Mouse (Mus musculus) left cerebral cortex, adult 18-20 months (tissue): ENCODE measurements around the gene Pdik1l. TPM values are rescaled to one million over a fixed set of nuclear protein-coding genes. Genes with fewer than 3 reads are reported as not detected.

Source experiments
- DNase-seq, 2 experiments: peaks; one replicate each; pipeline ENCODE4 v3.0.0; 2021 to 2022; ENCODE audit warnings: low spot score in 2 of 2, mixed read lengths in 1 of 2
- long read RNA-seq, 2 experiments: library from polyadenylated mRNA; stranded (forward); transcript quantifications; one replicate each; pipeline ENCODE4 v2.0.0; 2021
- total RNA-seq, 2 experiments: library from RNA; stranded (reverse); gene quantifications; 2 replicates each; pipeline ENCODE4 v1.2.3; 2021

Pdik1l gene
- total RNA-seq, result 10 to 100 TPM; 18.7 to 24.4 TPM
- long read RNA-seq, experiment 1, full-length matches to known transcripts, result 9 of 12 reads
- long read RNA-seq, experiment 1, partial matches to known transcripts, result 0 of 12 reads
- long read RNA-seq, experiment 1, other reads (novel, unspliced or antisense), result 3 of 12 reads
- long read RNA-seq, experiment 2, full-length matches to known transcripts, result 6 of 7 reads
- long read RNA-seq, experiment 2, partial matches to known transcripts, result 0 of 7 reads
- long read RNA-seq, experiment 2, other reads (novel, unspliced or antisense), result 1 of 7 reads

DNA sequence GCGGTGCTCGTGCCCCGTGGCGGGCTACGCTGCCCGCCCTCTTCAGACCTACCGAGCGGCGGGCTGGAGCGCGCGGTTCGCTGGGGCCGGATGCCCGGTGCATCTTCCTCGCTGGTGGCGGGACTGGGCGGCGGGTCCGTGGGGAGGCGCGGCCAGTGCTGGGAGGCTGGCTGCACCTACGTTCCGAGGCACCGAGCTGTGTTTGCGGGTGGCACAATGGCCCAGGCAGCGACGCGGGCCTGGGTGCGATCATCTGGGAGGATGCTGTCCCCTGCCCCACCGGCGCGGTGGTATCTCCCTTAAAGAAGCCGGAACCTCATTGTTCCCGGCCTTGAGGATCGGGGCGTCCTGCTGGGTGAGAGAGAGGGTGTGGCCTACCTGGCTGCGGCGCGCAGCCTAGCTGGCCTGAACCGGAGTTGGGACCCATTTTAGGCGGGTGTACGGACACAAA lies at the start of gene Pdik1l:
Gene Pdik1l (minus strand): TSS at position 321 of the 451 bp plus-strand sequence.
- peak; percentile 66 to 69 for DNase-seq

GRCm38 (mm10) chr4:134330281-134330680 lies 42.6 kb upstream of the Pdik1l start:
- DNase-seq, result no peak

DNA sequence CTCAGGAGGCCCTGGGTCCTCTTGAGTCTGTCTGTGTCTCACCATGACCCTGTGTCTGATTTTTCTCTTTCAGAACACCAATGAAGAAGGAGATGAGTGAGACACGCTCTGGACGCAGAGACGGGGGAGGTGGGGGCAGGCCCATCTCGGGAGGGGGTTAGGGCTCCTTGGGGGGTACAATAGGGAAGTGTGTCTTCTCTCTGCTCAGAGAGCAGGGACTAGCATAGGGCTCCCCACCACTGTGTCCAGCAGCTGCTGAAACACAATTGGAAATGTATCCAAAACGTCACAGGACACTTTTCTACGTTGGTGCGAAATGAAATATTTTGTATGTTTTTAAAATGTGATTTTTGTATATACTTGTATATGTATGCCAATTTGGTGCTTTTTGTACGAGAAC lies 41.1 kb upstream of the Pdik1l start:
- no peak for DNase-seq

DNA sequence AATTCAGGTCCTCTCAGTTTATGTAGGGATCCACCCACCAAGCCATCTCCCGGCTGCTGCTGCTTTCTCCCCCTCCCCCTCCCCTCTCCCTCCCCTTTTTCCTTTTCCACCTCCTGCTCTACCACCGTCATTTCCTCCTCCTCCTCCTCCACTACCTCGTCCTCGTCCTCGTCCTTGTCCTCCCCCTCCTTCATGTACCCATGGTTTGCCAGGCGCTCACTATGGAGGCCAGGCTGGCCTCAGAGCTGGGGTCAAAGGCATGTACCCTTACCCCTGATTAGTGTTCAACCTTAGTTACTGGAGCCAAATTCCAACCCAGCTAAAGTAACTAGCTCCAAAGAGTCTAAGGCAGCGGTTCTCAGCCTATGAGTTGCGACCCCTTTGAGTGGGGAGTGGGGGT lies 40.5 kb upstream of the Pdik1l start:
- DNase-seq, result no peak

- DNase-seq, result no peak
Observed at GRCm38 (mm10) chr4:134326859-134327530, 39.3 kb upstream of the Pdik1l start.

DNA sequence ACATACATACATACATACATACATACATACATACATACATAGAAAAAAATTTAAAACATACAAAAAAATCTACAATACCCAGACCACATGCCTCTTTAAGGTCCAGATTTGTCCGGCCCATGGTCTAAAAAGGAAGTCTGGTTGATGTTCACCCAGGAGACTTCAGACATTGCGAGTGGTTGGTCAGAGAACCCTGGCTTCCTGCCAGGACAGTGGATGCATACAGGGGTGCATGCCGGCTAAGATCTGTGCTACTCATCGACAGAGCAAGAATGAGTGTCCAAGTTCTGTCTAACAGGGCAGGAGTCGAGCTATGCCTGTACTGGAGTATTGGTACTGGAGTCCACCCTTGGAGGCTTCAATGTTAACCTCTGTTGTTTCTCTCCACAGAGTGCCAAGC lies 37.0 kb upstream of the Pdik1l start:
- DNase-seq, result no peak

GRCm38 (mm10) chr4:134321524-134321923 lies 33.8 kb upstream of the Pdik1l start:
- DNase-seq, result no peak

GRCm38 (mm10) chr4:134319674-134320073 lies 32.0 kb upstream of the Pdik1l start:
- DNase-seq, result no peak

- no peak for DNase-seq
Observed at GRCm38 (mm10) chr4:134319074-134319473, 31.4 kb upstream of the Pdik1l start.

DNA sequence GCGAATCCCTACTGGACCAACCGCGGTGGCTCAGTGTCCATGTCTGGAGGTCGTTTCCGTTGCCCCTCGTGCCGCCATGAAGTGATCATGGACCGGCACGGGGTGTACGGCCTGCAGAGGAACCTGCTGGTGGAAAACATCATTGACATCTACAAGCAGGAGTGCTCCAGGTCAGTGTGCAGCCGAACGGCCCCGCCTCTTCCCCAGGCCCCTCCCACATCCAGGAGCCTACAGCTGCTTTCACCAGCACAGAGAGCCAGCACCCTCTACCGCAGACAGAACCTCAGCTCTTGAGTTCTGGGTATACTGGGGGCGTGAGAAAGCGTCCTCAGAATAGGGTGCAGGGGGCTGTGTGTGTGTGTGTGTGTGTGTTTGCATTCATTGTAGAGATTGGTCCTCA lies 28.7 kb upstream of the Pdik1l start:
- DNase-seq, result no peak

GRCm38 (mm10) chr4:134315470-134315869 lies 27.8 kb upstream of the Pdik1l start:
- no peak for DNase-seq

GRCm38 (mm10) chr4:134314876-134315275 lies 27.2 kb upstream of the Pdik1l start, which contains the start of gene Trim63:
Gene Trim63, plus strand, starts transcription at chr4:134315120.
- DNase-seq, result no peak

GRCm38 (mm10) chr4:134314081-134314655 lies 26.5 kb upstream of the Pdik1l start:
- DNase-seq, result no peak

- no peak for DNase-seq
Observed at GRCm38 (mm10) chr4:134312901-134313300, 25.2 kb upstream of the Pdik1l start.

- no peak for DNase-seq
Observed at GRCm38 (mm10) chr4:134312341-134312740, 24.6 kb upstream of the Pdik1l start.

DNA sequence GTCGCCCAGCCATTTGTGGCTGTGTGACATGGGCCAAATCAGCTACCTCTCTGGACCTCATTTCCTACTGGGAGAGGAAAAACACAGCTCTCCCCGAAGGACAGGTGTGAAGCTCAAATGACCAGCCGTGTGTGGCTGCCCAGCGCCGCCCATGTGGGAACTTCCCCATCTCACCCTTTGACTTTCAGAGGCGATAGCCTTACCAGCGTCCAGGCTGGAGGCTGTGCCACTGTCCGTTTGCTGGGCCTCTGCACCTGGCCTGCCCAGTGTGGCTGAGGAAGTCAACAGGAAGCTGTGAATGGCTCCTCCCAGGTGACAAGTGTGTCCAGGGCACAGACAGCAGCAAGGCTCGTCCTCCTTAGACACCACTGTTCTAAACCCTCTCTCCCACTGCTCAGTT lies 24.1 kb upstream of the Pdik1l start:
- no peak for DNase-seq

DNA sequence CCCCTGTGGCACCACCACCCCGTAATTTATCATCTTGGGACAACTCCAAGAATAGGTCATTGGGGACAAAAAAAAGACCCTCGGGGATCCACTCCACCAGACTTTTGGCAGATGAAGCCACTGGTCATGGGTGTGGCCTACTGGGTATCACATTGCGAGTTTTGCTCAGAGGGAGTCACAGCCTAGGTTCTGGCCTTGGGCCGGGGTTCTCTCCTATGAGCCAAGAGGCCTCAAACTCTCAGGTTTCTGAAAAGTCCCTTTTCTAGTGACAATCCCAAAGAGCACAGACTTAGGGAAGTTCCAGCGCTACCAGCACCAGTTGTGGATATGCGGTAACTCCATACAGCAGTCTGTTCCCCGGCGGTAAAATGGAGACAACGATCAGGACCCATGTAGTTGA lies 23.0 kb upstream of the Pdik1l start:
- DNase-seq, result no peak

DNA sequence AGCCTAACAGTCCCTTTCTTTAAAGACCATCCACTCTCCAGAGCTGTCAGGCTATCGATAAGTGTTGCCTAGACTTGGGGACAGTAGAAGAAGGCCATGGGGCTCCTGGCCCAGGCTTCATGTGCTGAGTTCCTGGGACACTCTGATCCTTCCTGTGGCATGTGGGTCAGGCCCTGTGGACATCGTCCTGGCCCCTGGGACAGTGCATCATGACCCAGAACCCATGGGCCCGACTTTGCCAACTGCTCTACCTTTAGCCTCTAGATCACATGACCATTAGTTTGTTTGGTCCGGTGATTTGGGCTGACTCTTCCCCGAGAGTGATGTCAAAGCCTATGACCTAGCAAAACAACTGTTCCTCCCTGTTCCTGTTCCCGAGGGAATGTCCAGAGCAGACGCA lies 22.4 kb upstream of the Pdik1l start:
- DNase-seq, result no peak

DNA sequence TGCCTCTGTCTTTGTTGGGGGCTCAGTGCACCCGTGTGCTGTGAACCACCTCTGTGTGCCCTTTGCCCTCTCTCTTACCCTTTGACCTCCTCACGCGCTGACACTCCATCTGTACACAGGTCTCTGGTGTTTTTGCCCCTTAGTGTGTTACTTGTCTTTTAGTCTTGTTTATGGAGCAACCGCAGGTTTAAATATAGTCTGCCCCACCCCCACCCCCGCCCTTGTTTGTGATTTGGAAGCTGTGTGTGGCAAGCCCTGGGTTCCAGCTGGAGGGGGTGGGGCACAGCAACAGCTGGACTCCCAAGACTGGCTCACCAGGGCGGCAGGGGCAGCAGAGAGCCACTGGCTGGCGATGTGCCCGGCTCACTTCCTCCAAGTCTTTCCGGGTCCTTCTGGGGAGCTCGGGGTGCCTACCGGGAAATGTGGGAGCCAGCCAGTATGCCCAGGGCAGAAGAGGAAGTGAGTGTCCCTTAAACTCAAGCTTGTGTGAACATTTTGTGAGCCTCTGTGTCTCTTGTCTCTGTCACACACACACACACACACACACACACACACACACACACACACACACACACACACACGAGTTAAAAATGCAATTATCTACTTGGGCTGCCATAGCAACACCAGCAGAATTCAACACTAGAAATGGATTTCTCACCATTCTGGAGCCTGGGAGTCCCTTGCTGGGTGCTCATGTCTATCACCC lies 19.8 kb upstream of the Pdik1l start:
- peak; percentile 38 to 54 for DNase-seq

DNA sequence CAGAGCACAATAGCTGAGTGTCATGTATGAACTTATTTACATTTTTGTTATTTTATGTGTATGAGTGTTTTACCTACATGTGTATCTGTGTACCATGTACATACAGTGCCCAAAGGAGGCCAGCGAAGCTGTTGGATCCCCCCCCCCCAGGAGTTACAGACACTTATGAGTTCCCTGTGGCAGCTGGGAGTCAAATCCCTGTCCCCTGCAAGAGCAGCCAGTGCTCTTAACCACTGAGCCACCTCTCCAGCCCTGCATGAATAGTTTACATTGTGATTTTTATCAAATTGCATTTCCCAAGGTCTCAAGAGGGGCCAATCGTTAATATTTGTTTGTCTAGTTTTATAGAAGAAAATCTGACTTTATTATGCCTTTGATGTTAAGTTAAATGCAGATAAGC lies 19.3 kb upstream of the Pdik1l start:
- no peak for DNase-seq

DNA sequence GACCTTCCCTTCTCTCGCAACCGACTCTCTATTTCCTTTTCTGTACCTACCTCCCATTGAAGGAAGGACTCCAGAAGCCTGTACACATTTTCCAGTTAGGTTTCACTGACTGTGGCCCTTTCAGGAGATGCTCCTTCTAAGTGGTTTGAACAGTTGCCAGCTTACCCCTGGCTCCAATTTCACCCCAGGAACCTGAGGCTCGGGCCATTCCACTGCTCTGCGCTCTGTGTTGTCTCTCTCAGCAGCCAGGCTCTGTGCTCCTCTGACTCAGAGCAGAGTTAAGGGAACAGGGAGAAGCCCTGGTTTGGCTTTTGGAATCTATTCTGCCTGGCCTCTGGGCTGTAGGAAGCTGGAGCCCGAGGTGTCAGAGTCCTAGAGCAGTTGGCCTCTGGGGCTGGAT lies 14.4 kb upstream of the Pdik1l start:
- DNase-seq, result no peak

GRCm38 (mm10) chr4:134300316-134300715 lies 12.6 kb upstream of the Pdik1l start:
- peak; percentile 50 to 55 for DNase-seq
